Mouse (Mus musculus) left cerebral cortex, postnatal 36 days (tissue): ENCODE data around the gene Afdn. TPM values are rescaled to one million over a fixed set of nuclear protein-coding genes. Genes with fewer than 3 reads are reported as not detected.
"Not testable (repeated sequence)": the region's sequence is repeated elsewhere in the genome, so short reads cannot be mapped to it uniquely, and the experiment has no call there.

ENCODE experiments used
- DNase-seq, 2 experiments: peaks; one replicate each; pipeline ENCODE4 v3.0.0; 2021 to 2022; ENCODE audit warnings: low spot score in 2 of 2, mixed read lengths in 1 of 2
- intact Hi-C: fragments of 180-260 bp; cut with DNase I; formaldehyde crosslinking; loops from one replicate; pipeline ENCODE4 v1.15.1; 2025
- total RNA-seq, 2 experiments: library from RNA; stranded (reverse); gene quantifications; 2 replicates each; pipeline ENCODE4 v1.2.3; 2021

Gene Afdn
- total RNA-seq, 2 experiments from 2014 or later, result 105 to 138 TPM

GRCm38 (mm10) chr17:13761179-13761913 is 1.0 kb downstream of the Afdn start, which contains the start of gene Tcte2:
Tcte2 (minus strand) TSS chr17:13761825.
- intact Hi-C loops, result loop anchor here (5.0 kb wide), 1 partner anchor 289 kb away; no protein-coding TSS in a partner anchor
- peak; percentile 66 to 71 for DNase-seq

- intact Hi-C loops, result loop anchor here (5.0 kb wide), 1 partner anchor 292 kb away; no protein-coding TSS in a partner anchor
- DNase-seq, result no peak
Observed at GRCm38 (mm10) chr17:13763819-13764218, 3.5 kb downstream of the Afdn start.

- DNase-seq, result not testable (repeated sequence)
- intact Hi-C loops, result loop anchor here (5.0 kb wide), 1 partner anchor 293 kb away; no protein-coding TSS in a partner anchor
Observed at GRCm38 (mm10) chr17:13764911-13765310, 4.6 kb downstream of the Afdn start.

GRCm38 (mm10) chr17:13768531-13768930 is 8.2 kb downstream of the Afdn start:
- no peak for DNase-seq
- intact Hi-C loops, result no loop called here

GRCm38 (mm10) chr17:13769256-13769655 is 8.9 kb downstream of the Afdn start:
- intact Hi-C loops, result no loop called here
- DNase-seq, result no peak

- DNase-seq, result no peak
- intact Hi-C loops, result no loop called here
Observed at GRCm38 (mm10) chr17:13777676-13778075, 17.3 kb downstream of the Afdn start.

- no peak for DNase-seq
- intact Hi-C loops, result no loop called here
Observed at GRCm38 (mm10) chr17:13778865-13779264, 18.5 kb downstream of the Afdn start.

GRCm38 (mm10) chr17:13781948-13782347 is 21.6 kb downstream of the Afdn start:
- DNase-seq, result no peak
- intact Hi-C loops, result no loop called here

GRCm38 (mm10) chr17:13783469-13783868 is 23.1 kb downstream of the Afdn start:
- DNase-seq, result no peak
- intact Hi-C loops, result no loop called here

GRCm38 (mm10) chr17:13790033-13790432 is 29.7 kb downstream of the Afdn start:
- DNase-seq, intact Hi-C loops: not testable (repeated sequence)

GRCm38 (mm10) chr17:13797691-13798090 is 37.4 kb downstream of the Afdn start:
- DNase-seq, result no peak
- intact Hi-C loops, result no loop called here

- no peak for DNase-seq
Observed at GRCm38 (mm10) chr17:13802836-13803408, 42.6 kb downstream of the Afdn start.

GRCm38 (mm10) chr17:13806016-13806415 is 45.7 kb downstream of the Afdn start:
- intact Hi-C loops, result no loop called here
- DNase-seq, result no peak

More at GRCm38 (mm10) chr17:13802836-13803408, 42.6 kb downstream of the Afdn start:
- intact Hi-C loops, result no loop called here

GRCm38 (mm10) chr17:13817789-13818188 is 57.5 kb downstream of the Afdn start:
- intact Hi-C loops, result no loop called here
- no peak for DNase-seq

- intact Hi-C loops, result no loop called here
- no peak for DNase-seq
Observed at GRCm38 (mm10) chr17:13819342-13819741, 59.0 kb downstream of the Afdn start.

- intact Hi-C loops, result no loop called here
- DNase-seq, result no peak
Observed at GRCm38 (mm10) chr17:13820676-13821075, 60.3 kb downstream of the Afdn start.

- intact Hi-C loops, result no loop called here
- DNase-seq, result no peak
Observed at GRCm38 (mm10) chr17:13825421-13825820, 65.1 kb downstream of the Afdn start.

- DNase-seq, result no peak
- intact Hi-C loops, result loop anchor here (5.0 kb wide), 2 partner anchors 148 to 358 kb away; no protein-coding TSS in a partner anchor
Observed at GRCm38 (mm10) chr17:13830234-13830633, 69.9 kb downstream of the Afdn start.

GRCm38 (mm10) chr17:13830636-13831341 is 70.5 kb downstream of the Afdn start:
- intact Hi-C loops, result loop anchor here (5.0 kb wide), 2 partner anchors 148 to 358 kb away; no protein-coding TSS in a partner anchor
- no peak for DNase-seq

GRCm38 (mm10) chr17:13835876-13836275 is 75.5 kb downstream of the Afdn start:
- no peak for DNase-seq
- intact Hi-C loops, result no loop called here
